Mouse (Mus musculus) intestine, embryonic 15.5 days (tissue): ENCODE data around the gene Arhgap27. TPM values are rescaled to one million over a fixed set of nuclear protein-coding genes. Genes with fewer than 3 reads are reported as not detected.

Experiments used
- ATAC-seq: fragments of 200-750 bp; cut with Nextera tagmentation; 2 replicates; pipeline ENCODE4 v1.8.0; 2017; ENCODE audit warnings: moderate TSS enrichment, moderate library complexity
- H3K27ac ChIP-seq: fragments of 300-500 bp; sonication (generic); 2 replicates; pipeline ENCODE4 v1.5.1; 2015; ENCODE audit warnings: mild to moderate bottlenecking, inconsistent platforms
- H3K27me3 ChIP-seq: fragments of 300-500 bp; sonication (generic); replicated peaks from 2 replicates; pipeline ENCODE4 v1.6.1; 2015; ENCODE audit warnings: inconsistent platforms
- H3K36me3 ChIP-seq: fragments of 300-500 bp; sonication (generic); 2 replicates; pipeline ENCODE4 v1.6.1; 2015; ENCODE audit warnings: inconsistent platforms
- H3K4me1 ChIP-seq: fragments of 300-500 bp; sonication (generic); replicated peaks from 2 replicates; pipeline ENCODE4 v1.6.1; 2015; ENCODE audit warnings: inconsistent platforms
- H3K4me2 ChIP-seq: fragments of 300-500 bp; sonication (generic); replicated peaks from 2 replicates; pipeline ENCODE4 v1.6.1; 2015; ENCODE audit warnings: mild to moderate bottlenecking, inconsistent platforms
- H3K4me3 ChIP-seq: fragments of 300-500 bp; sonication (generic); replicated peaks from 2 replicates; pipeline ENCODE4 v1.5.1; 2015; ENCODE audit warnings: inconsistent platforms
- H3K9ac ChIP-seq: fragments of 300-500 bp; sonication (generic); 2 replicates; pipeline ENCODE4 v1.6.1; 2015; ENCODE audit warnings: inconsistent platforms
- H3K9me3 ChIP-seq: fragments of 300-500 bp; sonication (generic); 2 replicates; pipeline ENCODE4 v1.6.1; 2016; ENCODE audit warnings: inconsistent platforms
- WGBS: fragments of 180-500 bp; shearing (Covaris S2); methylation state at CpG from one replicate; pipeline ENCODE4 v1.1.7; 2015; 5-methylcytosine and 5-hydroxymethylcytosine counted together
- polyA plus RNA-seq: library from polyadenylated mRNA; unstranded; fragments of >200 nt; fragmentation: Nextera tagmentation; extraction: Ambion mirVana; gene quantifications from 2 replicates; pipeline ENCODE4 v1.2.1, GENCODE M21; 2015

Arhgap27 gene
- polyA plus RNA-seq, 1 experiment from 2014 or later = 33.0 TPM

DNA sequence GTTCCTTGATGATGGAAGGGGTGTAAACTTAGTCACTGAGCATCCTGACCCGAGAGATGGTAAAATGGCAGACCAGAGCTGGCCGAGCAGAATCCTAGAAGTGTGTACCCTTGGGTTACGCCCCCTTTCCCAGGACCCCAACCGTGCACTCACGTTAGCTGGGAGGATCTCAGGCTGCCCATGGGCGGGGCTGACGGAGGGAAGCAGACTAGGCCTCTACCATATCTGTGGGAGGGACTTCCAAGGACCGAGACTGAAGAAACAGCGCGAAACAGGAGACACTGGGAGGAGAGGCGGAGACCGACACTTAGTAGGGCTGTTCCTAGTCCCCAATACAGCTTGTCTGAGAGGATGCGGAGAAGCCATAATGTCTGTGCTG, 1.4 kb downstream of the Arhgap27 start:
- 2% methylated on average over 13 of the region's 13 CpGs for WGBS
- peak; percentile 34 for ATAC-seq
- peak overlapping the region; percentile 56 for H3K9ac ChIP-seq

DNA sequence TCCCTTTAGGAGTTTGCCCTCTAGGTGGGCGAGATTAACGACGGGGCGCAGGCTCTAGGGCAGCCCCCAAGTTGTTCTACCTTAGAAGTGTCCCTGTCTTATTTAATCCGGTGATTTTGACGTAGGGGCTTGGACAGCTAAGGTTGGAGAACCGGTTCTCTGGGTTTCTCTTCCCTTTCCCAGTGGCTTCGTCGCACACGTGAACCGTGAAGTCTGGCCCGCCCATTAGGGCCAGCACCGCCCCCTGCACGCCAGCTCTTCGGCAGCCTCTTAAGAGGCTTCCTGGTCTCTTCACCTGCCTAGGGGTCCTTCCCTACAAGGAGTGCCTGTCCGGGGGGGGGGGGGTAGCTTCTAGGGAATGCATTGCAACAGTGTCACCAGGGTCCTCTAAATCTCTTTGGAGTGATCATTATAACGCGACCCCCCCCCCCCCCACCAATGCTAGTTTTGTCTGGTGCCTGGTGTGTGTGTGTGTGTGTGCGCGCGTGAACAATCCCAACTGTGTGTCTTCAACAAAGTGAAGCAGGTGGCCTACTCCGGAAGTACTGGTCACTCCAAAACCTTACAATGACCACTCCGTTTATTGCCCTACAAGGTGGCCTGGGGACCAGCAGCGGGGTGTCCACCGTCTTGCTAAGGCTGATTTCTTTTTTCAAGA, 2.0 kb downstream of the Arhgap27 start:
- peak overlapping the region; percentile 47 for H3K4me3 ChIP-seq
- H3K4me2 ChIP-seq = peak overlapping the region; percentile 90
- H3K36me3 ChIP-seq = no peaks in the 10 kb centered on the region
- 3% methylated on average over 25 of the region's 25 CpGs for WGBS
- no peaks in the 10 kb centered on the region for H3K9me3 ChIP-seq
- H3K4me1 ChIP-seq = peaks cover 53% of the 10 kb centered on the region
- H3K9ac ChIP-seq = peak overlapping the region; percentile 13; the same call in 1 of the 2 replicates
- ATAC-seq = peak; percentile 64
- H3K27ac ChIP-seq = peak overlapping the region; percentile 71
- H3K27me3 ChIP-seq = peaks cover 30% of the 10 kb centered on the region

More for the DNA sequence above, 1.4 kb downstream of the Arhgap27 start:
- Histone ChIP-seq H3K27ac (peak overlapping the region; percentile 71), H3K9me3 (no peaks in the 10 kb centered on the region), H3K4me1 (peaks cover 52% of the 10 kb centered on the region), H3K36me3 (no peaks in the 10 kb centered on the region), H3K4me2 (peak overlapping the region; percentile 90), H3K4me3 (peak overlapping the region; percentile 47), H3K27me3 (peaks cover 30% of the 10 kb centered on the region)

DNA sequence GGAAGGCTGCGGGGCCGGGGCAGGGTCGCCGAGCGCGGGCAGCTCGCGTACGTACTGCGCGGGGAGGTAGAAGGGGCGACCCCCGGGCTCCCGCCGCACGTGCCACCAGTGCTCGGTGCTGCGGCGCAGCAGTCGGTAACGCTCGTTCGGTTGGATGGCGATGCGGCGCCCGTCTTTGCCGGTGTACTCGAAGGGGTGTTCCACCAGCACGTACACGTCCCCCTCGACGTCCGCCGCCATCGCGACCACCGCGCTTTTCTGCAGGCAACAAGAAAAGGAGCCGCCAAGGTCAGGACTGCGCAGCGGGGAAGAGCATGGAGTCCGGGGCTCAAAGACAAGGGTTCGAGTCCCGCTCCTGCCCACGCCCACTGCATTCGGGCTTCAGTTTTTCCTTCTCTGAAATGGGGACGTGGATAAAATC, 2.8 kb downstream of the Arhgap27 start:
- H3K9me3 ChIP-seq = no peaks in the 10 kb centered on the region
- peak overlapping the region; percentile 57 for H3K9ac ChIP-seq
- no peak for ATAC-seq
- H3K4me3 ChIP-seq = peak overlapping the region; percentile 47
- H3K4me2 ChIP-seq = peak overlapping the region; percentile 90
- H3K4me1 ChIP-seq = peaks cover 55% of the 10 kb centered on the region
- H3K27me3 ChIP-seq = peaks cover 30% of the 10 kb centered on the region
- H3K36me3 ChIP-seq = no peaks in the 10 kb centered on the region
- 4% methylated on average over 48 of the region's 48 CpGs for WGBS
- peak overlapping the region; percentile 66; the same call in 1 of the 2 replicates for H3K27ac ChIP-seq

DNA sequence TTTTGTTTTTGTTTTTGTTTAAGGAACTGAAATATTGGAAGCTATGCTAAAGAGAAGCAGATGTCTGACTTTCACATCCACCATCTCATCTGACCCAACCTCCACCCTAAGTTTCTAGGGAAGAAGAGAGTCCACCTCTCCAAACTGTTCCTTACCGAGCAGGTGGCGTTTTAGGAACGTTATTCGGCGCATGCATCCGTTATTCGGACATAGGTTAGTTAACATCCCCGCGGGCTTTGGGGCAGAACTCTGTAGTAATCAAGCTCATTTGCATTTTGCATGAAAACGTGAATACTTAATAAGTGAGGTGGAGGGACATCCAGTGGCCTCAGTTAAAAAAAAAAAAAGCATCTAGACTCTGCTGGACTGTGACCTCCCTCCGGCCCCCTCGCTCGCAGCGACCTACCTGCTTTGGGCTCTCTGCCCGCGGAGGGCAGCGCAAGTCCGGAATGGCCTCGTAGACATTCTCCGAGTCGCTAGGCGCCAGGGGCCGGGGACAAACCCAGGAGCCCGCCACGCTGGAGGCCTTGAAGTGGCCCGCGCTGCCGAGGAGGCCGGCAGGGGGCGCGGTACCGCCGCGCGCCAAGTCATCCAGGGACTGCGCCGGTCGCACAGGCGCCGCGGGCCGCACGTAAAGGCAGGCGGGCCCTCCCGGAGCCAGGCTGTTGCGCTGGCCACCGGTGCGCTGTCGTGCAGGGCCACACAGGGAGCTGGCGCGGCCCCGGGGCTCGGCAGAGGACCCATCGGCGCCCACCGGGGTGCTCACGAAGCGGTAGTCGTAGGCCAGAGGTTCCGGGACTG, 3.5 kb downstream of the Arhgap27 start:
- Histone ChIP-seq H3K4me3 (peak overlapping the region; percentile 47), H3K36me3 (no peaks in the 10 kb centered on the region), H3K4me1 (peaks cover 53% of the 10 kb centered on the region), H3K9me3 (no peaks in the 10 kb centered on the region), H3K27ac (0 out of 2 replicates have a peak overlapping the region, but pooled peaks have one; percentile 66), H3K9ac (peak overlapping the region; percentile 57), H3K4me2 (peak overlapping the region; percentile 90), H3K27me3 (peaks cover 30% of the 10 kb centered on the region)
- WGBS = 3% methylated on average over 60 of the region's 60 CpGs
- peak; percentile 40 for ATAC-seq

DNA sequence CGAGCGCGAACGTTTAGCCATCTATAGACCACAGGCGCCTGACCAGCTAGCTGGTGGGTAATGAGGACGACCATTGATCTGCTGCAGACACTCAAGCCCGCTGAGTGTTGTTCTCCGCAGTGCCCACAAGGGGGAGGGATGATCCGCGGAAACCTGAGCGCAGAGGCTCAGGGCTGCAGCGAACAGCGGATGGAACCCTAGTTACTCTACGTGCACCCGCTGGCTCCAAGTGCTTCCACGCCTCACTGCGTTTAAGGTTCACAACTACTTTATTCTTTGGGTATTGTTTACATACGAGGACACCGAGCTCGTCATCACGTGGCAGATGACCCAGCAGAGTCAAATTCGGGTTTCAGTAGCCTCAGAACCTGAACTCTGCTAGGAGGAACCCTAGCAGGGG, 4.4 kb downstream of the Arhgap27 start:
- Histone ChIP-seq H3K4me1 (peaks cover 52% of the 10 kb centered on the region), H3K4me3 (peak overlapping the region; percentile 8; the same call in 1 of the 2 replicates), H3K27ac (0 out of 2 replicates have a peak overlapping the region, but pooled peaks have one; percentile 44), H3K4me2 (peak overlapping the region; percentile 90), H3K9ac (no peak overlapping the region), H3K9me3 (no peaks in the 10 kb centered on the region), H3K27me3 (peaks cover 30% of the 10 kb centered on the region), H3K36me3 (no peaks in the 10 kb centered on the region)
- 2% methylated on average over 22 of the region's 22 CpGs for WGBS
- ATAC-seq = no peak

DNA sequence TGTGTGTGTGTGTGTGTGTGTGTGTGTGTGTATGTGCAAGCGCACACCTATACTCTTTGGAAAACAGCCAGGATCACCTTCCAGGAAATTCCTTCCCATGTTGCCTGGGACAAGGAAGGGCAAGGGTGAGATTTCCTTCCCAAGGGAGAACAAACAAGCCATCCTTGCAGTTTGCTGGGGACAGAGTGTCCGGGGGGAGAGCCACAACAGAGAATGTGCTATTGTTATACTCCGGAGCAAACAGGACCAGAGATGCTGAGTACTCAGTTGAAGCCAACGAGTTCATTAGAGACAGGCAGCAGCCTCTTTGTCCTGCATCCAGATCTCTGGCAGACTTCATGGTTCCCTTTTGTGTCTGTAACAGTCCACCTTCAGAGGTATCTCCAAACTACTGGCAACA, 5.2 kb downstream of the Arhgap27 start:
- 64% methylated on average over 4 of the region's 4 CpGs for WGBS
- Histone ChIP-seq H3K9me3 (no peaks in the 10 kb centered on the region), H3K4me2 (0 out of 2 replicates have a peak overlapping the region, but pooled peaks have one; percentile 90), H3K9ac (no peak overlapping the region), H3K27ac (peak overlapping the region; percentile 44; the same call in 1 of the 2 replicates), H3K4me3 (no peak overlapping the region), H3K4me1 (peaks cover 50% of the 10 kb centered on the region), H3K36me3 (no peaks in the 10 kb centered on the region), H3K27me3 (peaks cover 27% of the 10 kb centered on the region)
- ATAC-seq = no peak

DNA sequence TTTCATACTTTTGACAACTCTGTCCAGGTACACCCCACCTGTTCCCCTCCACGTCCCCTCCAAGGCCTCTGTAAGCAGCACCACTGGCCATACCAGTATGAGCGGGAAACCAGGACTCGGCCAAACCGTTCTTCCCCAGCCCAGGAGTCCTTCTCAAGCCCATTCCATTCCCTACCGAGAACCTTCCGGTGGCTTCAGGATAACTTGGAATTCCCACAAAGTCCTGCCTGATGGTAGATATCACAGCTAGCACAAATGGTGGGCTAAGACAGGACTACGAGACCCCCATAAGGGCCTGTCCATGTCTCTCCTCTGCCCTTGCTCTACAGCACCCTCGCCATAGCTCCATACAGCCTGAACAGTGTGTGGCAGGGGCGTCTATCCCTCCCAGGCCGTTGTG, 5.8 kb downstream of the Arhgap27 start:
- peaks cover 23% of the 10 kb centered on the region for H3K27me3 ChIP-seq
- H3K9me3 ChIP-seq = no peaks in the 10 kb centered on the region
- peak overlapping the region; percentile 44; the same call in 1 of the 2 replicates for H3K4me2 ChIP-seq
- H3K4me3 ChIP-seq = no peak overlapping the region
- 91% methylated on average over 10 of the region's 10 CpGs for WGBS
- 0 out of 2 replicates have a peak overlapping the region, but pooled peaks have one; percentile 32 for H3K27ac ChIP-seq
- no peak for ATAC-seq
- H3K36me3 ChIP-seq = 0 out of 2 replicates have a peak, but pooled peaks cover 4% of the 10 kb centered on the region
- no peak overlapping the region for H3K9ac ChIP-seq
- H3K4me1 ChIP-seq = peaks cover 44% of the 10 kb centered on the region

DNA sequence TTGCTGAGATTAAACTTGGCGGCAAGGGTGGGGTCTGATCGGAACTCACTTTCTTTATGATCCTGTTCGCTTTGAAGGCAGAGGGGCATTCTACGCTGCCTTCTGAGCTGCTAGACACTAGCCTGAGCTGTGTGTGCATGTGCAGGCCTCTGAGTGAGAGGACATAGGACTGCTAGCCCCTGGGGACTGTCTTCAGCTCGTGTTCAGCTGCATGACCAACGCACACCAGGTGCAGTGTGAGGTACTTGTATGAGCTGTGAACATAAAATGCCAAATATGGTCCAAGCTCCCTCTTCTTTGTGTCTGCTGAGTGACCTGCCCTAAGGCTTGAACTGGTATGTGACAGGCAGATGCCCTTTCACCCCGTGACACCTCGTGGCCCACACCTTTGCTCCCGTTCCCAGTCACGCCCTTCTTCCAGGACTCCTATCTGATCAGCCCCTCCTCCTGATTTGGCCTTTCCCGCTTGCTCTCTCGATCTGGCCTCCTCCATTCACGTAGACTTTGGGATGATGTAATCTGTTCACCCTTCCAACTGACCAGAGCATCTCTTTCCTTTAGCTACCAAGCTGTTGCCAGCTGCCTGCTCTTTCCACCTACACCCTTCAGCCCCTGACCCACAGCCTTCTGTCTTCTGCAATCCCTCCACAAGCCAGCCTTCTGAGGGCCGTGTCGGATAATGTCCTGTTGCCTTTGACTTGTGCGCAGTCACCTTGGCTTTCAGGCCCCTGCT, 6.4 kb downstream of the Arhgap27 start:
- Histone ChIP-seq H3K4me2 (peak overlapping the region; percentile 44), H3K9ac (peak overlapping the region; percentile 29; the same call in 1 of the 2 replicates)

DNA sequence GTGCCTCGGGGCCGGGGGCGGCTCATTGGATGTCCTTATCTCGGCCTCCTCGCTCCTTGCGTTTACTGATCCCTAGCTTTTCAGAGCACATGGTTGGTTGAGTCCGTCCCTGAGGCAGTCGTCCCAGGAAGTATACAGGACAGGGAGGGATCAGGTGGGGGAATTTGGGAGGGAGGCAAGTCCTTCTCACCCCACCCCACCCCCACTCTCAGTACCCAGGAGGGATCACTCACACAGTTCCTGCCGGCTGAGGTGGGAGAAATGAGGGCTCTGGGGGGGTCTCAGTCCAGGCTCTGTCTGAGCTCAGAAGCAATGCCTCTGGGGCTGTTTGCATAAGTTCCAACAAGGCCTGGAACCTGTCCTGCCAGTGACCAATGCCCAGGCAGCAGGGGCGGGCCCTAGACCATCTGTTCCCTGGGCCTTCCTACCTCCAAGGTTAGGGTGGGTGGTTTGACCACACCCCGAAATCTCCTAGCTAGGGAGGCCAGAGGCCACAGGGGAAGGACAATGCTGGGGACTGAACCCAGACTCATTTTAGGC, 7.4 kb downstream of the Arhgap27 start:
- H3K27me3 ChIP-seq = peaks cover 11% of the 10 kb centered on the region
- H3K4me1 ChIP-seq = peaks cover 30% of the 10 kb centered on the region; the same call in 1 of the 2 replicates
- H3K4me2 ChIP-seq = peak overlapping the region; percentile 44
- 0 out of 2 replicates have a peak, but pooled peaks cover 7% of the 10 kb centered on the region for H3K36me3 ChIP-seq
- ATAC-seq = peak; percentile 78
- H3K9me3 ChIP-seq = no peaks in the 10 kb centered on the region
- peak overlapping the region; percentile 88 for H3K27ac ChIP-seq
- 18% methylated on average over 11 of the region's 11 CpGs for WGBS
- H3K4me3 ChIP-seq = peak overlapping the region; percentile 39
- peak overlapping the region; percentile 49 for H3K9ac ChIP-seq

More for the DNA sequence above, 6.4 kb downstream of the Arhgap27 start:
- no peak for ATAC-seq
- H3K36me3 ChIP-seq = 0 out of 2 replicates have a peak, but pooled peaks cover 7% of the 10 kb centered on the region
- peaks cover 17% of the 10 kb centered on the region for H3K27me3 ChIP-seq
- H3K4me3 ChIP-seq = 0 out of 2 replicates have a peak overlapping the region, but pooled peaks have one; percentile 39
- H3K4me1 ChIP-seq = peaks cover 38% of the 10 kb centered on the region
- peak overlapping the region; percentile 88 for H3K27ac ChIP-seq
- 66% methylated on average over 16 of the region's 16 CpGs for WGBS
- no peaks in the 10 kb centered on the region for H3K9me3 ChIP-seq

DNA sequence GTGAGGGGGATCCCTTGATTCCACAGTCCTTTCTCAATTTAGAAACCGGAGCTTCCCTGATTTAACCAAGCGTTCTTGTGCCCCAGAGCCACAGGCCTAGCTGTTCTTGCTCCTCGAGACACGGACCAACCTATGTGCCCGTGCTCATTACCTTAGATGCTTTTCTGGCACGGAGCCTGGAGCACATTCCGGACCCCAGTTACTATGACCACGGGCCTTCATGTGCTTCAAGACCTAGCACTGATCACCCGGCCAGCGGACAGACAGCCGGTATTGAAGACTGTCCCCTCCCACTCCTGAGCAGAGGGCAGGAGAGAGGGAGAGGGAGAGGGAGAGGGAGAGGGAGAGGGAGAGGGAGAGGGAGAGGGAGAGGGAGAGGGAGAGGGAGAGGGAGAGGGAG, 8.2 kb downstream of the Arhgap27 start:
- H3K4me1 ChIP-seq = peaks cover 23% of the 10 kb centered on the region; the same call in 1 of the 2 replicates
- peaks cover 10% of the 10 kb centered on the region for H3K27me3 ChIP-seq
- H3K9me3 ChIP-seq = no peaks in the 10 kb centered on the region
- 0 out of 2 replicates have a peak, but pooled peaks have one; percentile 26 for ATAC-seq
- peak overlapping the region; percentile 50 for H3K9ac ChIP-seq
- peak overlapping the region; percentile 39 for H3K4me3 ChIP-seq
- H3K36me3 ChIP-seq = 0 out of 2 replicates have a peak, but pooled peaks cover 7% of the 10 kb centered on the region
- peak overlapping the region; percentile 50 for H3K4me2 ChIP-seq
- H3K27ac ChIP-seq = peak overlapping the region; percentile 13; the same call in 1 of the 2 replicates
- WGBS = 20% methylated on average over 11 of the region's 11 CpGs

DNA sequence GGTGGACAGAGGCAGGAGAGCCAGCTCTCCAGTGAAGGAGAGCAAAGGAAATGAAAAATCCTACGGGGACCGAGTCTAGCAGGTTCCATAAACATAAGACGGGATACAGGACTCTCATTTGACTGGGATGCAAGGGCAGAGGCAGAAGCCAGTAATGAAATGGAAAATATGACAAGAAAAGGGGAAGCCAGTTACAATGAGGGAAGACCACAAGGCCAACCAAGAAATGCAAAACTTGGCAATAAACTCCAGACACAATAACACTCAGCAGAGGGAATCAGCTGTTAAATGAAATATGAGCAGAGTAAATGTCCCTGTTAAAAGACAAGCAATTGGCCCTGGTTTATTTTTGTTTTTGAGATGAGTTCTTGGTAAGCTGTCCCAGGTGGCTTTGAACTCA, 9.5 kb downstream of the Arhgap27 start:
- Histone ChIP-seq H3K4me1 (peaks cover 20% of the 10 kb centered on the region; the same call in 1 of the 2 replicates), H3K9ac (no peak overlapping the region), H3K9me3 (no peaks in the 10 kb centered on the region), H3K4me3 (peak overlapping the region; percentile 39; the same call in 1 of the 2 replicates), H3K27me3 (0 out of 2 replicates have a peak, but pooled peaks cover 7% of the 10 kb centered on the region), H3K36me3 (0 out of 2 replicates have a peak, but pooled peaks cover 7% of the 10 kb centered on the region), H3K4me2 (peak overlapping the region; percentile 50), H3K27ac (no peak overlapping the region)
- no peak for ATAC-seq
- 51% methylated on average over 3 of the region's 3 CpGs for WGBS
